Mouse (Mus musculus) CD8-positive naive resting alpha-beta T cell, adult 2 months (primary cell): ENCODE measurements around the gene Nob1.

Experiments used
- DNase-seq, 2 experiments: peaks; one replicate each; pipeline ENCODE4 v3.0.0; 2022; ENCODE audit warnings: low read depth in 2 of 2, low spot score in 2 of 2

Gene Nob1

GRCm38 (mm10) chr8:107386642-107387041 is 38.2 kb downstream of the Nob1 start:
- peak in 1 of 2 experiments; percentile 8 for DNase-seq

DNA sequence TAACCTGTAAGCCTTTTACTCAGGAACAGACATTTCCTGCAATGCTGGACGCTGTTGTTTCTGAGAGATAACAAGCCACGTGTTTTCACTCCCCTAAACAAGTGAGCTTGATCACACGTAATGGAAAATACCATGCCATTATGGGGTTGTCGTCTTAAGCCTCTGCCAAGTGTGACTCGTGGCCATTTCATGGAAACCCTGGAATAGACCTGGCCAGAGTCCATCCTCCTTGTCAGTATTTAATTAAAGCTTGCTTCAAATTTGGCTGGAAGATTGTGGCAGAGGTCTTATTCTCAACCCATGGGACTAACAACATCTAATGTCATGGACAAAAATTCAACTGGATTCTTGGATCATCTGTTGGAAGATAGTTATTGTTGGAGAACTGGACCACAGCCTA is 38.7 kb downstream of the Nob1 start:
- DNase-seq, result no peak

DNA sequence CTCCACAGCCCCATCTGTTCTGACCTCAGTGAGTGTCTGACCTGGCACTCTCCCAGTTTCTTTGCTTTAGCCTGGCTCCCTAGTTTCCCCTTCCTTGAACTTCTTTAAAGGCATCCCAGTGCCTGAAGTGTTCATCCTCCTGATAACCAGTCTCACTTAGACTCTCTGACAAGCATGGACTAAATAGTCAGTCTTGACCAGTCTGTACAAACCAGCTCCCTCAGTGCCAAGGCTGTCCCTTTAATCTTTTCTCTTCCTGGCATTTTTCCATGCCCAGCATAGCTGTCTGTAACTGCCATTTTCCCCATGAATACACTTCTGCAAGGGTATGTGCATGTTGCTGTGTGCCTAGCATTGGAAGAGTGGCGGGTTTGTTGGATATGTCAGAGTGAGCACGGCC is 39.8 kb downstream of the Nob1 start:
- DNase-seq, result no peak

DNA sequence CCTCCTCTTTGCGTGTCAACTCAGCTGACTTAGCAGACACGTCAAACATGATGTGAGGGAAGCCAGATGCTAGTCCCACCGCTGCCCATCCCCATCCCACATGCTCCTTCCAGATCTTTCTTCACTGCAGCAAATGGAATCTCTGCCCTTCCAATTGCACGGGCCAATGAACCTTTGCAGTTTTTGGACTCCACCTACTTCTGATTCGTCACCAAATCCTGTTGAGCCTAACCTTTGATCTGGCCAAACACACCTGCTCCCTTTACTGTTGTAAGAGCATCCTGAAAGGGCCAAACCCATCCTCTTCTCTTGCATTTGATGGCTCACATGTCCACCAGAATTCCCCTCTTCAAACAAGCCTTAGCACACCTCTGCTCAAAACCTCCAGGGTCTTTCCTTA is 40.2 kb downstream of the Nob1 start:
- DNase-seq, result no peak

DNA sequence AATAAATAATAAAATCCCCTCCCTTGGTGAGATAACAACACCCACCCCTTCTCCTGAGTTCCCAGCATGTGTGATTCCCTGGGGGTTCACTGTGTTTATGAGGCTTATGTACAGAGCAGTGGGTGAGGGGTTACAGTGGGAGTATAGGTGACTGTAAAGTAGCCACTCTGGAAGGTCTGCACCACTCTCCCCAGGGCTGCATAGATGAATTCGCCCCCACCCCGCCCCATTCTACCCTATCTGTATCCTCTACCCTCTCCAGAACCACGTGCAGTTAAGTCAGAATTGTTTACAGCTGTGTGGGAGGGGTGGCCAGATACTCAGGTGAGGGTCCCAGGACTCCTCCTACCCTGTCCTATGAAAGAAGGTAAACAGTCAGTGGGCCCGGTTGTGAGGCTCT is 42.0 kb downstream of the Nob1 start:
- DNase-seq, result no peak

- no peak for DNase-seq
Measured at GRCm38 (mm10) chr8:107381666-107382065, 43.2 kb downstream of the Nob1 start.

DNA sequence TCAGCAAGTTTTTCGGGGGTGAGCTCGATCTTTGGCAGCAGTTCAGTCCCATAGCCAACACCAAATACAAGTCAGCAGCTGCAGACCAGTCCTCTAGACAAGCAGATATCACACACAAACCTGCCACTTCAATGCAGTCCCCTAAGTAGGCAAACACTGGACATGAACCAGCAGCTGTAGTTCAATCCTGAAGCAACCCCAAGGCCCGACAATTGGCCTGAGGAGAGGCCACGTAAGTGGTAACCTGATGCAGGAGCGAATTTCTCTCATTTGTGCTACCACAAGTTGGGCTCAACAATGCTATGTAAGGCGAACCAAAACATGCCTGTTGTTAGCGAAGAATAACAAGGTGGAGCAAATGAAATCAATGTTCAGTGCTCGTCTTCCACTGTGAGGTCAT is 44.1 kb downstream of the Nob1 start:
- no peak for DNase-seq

- no peak for DNase-seq
Measured at GRCm38 (mm10) chr8:107377346-107377745, 47.5 kb downstream of the Nob1 start.

DNA sequence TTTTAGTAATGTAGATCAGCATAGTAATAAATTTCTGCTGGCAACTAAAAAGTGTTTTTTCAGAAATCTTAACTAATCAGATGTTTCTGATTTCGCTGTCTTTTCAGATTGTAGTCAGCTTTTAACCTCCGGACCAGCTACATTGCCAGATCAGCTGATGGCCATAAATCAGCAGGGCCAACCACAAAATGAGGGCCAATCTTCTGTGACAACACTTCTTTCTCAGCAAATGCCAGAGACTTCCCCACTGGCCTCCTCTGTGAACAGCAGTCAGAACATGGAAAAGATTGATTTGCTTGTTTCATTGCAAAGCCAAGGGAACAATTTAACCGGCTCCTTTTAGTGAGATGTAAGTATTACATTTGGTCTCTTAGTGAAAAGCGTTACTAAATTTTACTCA is 54.5 kb downstream of the Nob1 start:
- no peak for DNase-seq
